Mouse (Mus musculus) liver, postnatal 0 days (tissue): ENCODE measurements at regions not wholly inside any gene's neighbourhood (a gene's known extent, or its start where the extent isn't known, plus 50 kb on each side); places are given as distances from the start of the nearest gene placed in this dataset.

Experiments
- CTCF ChIP-seq: sonication (generic); IDR thresholded peaks from 2 replicates; pipeline ENCODE4 v1.5.1; 2016; ENCODE audit warnings: antibody characterized with exemption, low read depth
- EP300 ChIP-seq: IDR thresholded peaks from 2 replicates; pipeline ENCODE4 v1.6.1; 2016; ENCODE audit warnings: antibody characterized with exemption, low read depth, mild to moderate bottlenecking

- TF ChIP-seq EP300 (no peak), CTCF (no peak)
Measured at GRCm38 (mm10) chr5:106320039-106320438, 137.9 kb downstream of the Barhl2 start.
